Mouse (Mus musculus): Measurements from ENCODE around the gene Cdadc1. TPM values are rescaled to one million over a fixed set of nuclear protein-coding genes. Genes with fewer than 3 reads are reported as not detected.

Gene Cdadc1
- 77.4 TPM for polyA plus RNA-seq (2014; fragmentation: Illumina TruSeq; extraction: RNeasy Lipid Tissue Mini Kit (QIAGEN cat#74804); ENCODE audit: low read depth, low replicate concordance)

GRCm38 (mm10) chr14:59597398-59598259 is at the start of gene Cdadc1:
Gene Cdadc1, minus strand, starts transcription at chr14:59597959.

GRCm38 (mm10) chr14:59625158-59625805 is 27.5 kb upstream of the Cdadc1 start, which contains the start of gene Shisa2:
Gene Shisa2, plus strand, starts transcription at chr14:59625308.

Other genes with a start within 250 kb of the Cdadc1 start
- gene Phf11d, start 232.5 kb downstream of the Cdadc1 start, polyA plus RNA-seq (2014; fragmentation: Illumina TruSeq; extraction: RNeasy Lipid Tissue Mini Kit (QIAGEN cat#74804); ENCODE audit: low read depth, low replicate concordance): 27.5 TPM
- gene Phf11c, start 202.6 kb downstream of the Cdadc1 start, polyA plus RNA-seq (2014; fragmentation: Illumina TruSeq; extraction: RNeasy Lipid Tissue Mini Kit (QIAGEN cat#74804); ENCODE audit: low read depth, low replicate concordance): 6.0 TPM
- gene Setdb2, start 157.1 kb downstream of the Cdadc1 start, polyA plus RNA-seq (2014; fragmentation: Illumina TruSeq; extraction: RNeasy Lipid Tissue Mini Kit (QIAGEN cat#74804); ENCODE audit: low read depth, low replicate concordance): 23.9 TPM
- gene Cab39l, start 157.0 kb downstream of the Cdadc1 start, polyA plus RNA-seq (2014; fragmentation: Illumina TruSeq; extraction: RNeasy Lipid Tissue Mini Kit (QIAGEN cat#74804); ENCODE audit: low read depth, low replicate concordance): 103 TPM
- gene Shisa2, start 27.3 kb upstream of the Cdadc1 start, polyA plus RNA-seq (2014; fragmentation: Illumina TruSeq; extraction: RNeasy Lipid Tissue Mini Kit (QIAGEN cat#74804); ENCODE audit: low read depth, low replicate concordance): 90.5 TPM